Mouse (Mus musculus): ENCODE measurements around the gene Ptpn18.
"Not testable (repeated sequence)": the region's sequence is repeated elsewhere in the genome, so short reads cannot be mapped to it uniquely, and the experiment has no call there.

Ptpn18 gene

DNA sequence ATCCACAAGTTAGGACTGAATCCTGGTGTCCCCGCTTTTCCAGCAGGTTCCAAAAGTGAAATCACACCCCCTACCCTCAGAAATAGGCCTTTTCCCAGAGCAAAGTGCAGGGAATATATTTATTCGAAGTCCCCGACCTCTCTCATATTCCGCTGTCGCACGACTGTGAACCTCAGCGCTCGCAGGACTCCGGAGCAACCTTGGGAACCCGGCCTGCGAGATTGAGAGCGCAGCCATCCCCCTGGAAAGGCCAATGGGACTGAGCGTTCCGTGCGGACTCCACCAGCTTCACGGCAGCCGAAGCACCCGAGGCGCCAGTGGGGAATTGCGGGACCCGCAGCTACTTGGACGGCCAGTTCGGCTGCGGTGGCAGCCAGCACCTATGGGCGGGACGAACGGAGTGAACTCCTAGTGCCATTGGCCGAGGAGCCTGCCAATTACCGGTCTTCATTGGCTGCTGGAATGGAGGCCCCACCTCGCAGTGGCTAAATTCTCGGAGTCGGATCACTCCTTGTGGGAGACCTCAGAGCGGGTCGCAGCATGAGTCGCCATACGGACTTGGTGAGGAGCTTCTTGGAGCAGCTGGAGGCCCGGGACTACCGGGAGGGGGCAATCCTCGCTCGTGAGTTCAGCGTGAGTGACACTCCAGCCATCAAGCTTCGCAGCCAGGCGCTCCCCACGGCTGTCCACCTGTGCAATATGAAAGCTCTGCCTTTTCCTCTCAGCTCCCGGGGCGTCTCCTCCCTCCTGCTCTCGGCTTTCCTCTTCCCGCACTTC lies at the start of gene Ptpn18:
Ptpn18 (plus strand) TSS at position 479 of the 777 bp plus-strand sequence.
- DNase-seq (ENCODE audit: extremely low read depth, insufficient read length, low spot score), result peak; percentile 33

DNA sequence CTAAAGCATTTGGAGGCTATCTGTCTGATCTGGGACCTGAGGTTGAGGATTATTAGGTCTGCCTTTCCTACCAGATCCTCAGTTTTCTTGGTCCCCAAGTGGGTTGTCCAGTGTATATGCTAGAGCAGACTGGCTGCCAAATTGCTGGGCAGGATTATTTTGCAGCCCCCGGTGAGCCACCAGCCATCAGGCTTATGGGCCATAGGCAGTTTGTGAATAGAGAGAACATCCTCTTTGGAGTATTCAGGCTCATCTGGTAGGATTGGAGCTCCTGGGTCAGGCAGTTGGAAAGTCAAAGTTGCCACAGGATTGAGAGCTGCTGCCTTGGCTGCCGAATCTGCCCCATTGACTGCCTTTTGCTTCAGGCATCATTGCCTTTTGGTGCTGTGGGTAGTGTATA lies 31.1 kb upstream of the Ptpn18 start:
- no peak for DNase-seq (ENCODE audit: extremely low read depth, insufficient read length, low spot score)

DNA sequence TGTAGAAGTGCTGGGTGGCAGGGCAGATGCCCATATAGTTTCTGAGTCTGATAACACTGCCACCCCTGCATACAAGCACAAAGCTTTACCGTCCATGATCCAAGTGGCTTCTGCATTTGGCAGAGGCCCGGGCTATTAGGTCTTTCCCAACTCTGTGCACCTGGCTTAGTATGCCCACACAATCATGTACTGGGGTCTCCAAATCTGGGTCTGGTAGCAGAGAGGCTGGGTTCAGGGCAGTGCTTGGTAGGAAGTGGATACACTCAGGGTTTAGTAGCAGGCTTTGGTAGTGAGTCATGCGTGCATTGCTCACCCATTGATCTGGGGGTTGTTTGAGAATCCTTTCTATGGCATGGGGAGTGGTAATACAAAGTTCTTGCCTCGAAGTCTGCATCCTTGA lies 30.3 kb upstream of the Ptpn18 start:
- DNase-seq (ENCODE audit: extremely low read depth, insufficient read length, low spot score), result no peak

DNA sequence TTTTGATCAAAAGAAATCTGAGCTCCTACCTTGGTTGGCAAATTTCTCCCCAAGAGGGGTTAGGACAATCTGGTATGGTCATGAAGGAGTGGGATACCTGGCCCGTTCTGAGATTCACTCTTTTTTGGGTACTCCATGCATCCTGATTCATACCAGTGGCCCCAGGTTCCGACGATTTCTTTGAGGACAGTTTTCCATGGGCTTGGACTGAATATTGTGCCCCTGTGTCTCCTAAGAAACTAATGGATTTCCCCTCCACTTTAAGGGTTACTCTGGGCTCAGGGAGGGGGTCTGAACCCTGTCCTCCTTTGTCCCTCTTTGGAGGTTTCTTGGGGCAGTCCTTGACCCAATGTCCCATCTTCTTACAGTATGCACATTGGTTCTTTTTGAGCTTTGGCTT lies 28.6 kb upstream of the Ptpn18 start:
- no peak for DNase-seq (ENCODE audit: extremely low read depth, insufficient read length, low spot score)

DNA sequence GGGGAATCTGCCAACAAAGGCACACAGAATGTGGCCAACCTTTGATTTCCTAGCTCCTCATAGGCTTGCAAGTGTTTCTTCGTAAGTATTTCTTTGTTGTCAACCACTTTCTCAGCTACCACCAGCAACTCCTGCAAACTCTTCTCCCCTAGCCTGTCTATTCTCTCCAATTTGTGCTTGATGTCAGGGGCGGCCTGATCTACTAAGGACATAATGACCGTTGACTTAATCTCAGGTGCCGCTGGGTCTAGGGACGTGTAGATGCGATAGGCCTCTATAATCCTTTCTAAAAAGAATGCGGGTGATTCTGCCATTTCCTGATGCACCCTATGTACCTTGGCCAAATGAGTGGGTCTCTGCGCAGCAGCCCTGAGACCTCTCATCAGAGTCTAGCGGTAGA lies 28.1 kb upstream of the Ptpn18 start:
- no peak for DNase-seq (ENCODE audit: extremely low read depth, insufficient read length, low spot score)

DNA sequence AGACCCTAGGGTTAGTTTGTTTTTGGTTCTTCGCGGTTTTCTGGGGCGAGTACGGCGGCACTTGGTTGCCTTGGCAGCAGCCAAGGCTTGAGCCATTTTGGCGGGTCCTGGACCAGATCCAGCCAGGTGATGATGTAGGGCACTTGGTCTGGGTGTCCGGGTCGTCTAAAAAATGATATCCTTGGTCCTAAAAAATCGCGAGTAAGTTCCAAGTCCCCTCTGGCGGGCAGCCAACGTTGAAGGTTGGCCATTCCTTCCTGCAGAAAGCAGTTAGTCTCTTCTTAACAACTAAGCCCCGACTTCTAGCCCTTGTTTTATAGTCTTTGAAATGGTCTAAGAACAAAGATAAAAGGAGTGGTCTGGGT lies 27.2 kb upstream of the Ptpn18 start:
- no peak for DNase-seq (ENCODE audit: extremely low read depth, insufficient read length, low spot score)

DNA sequence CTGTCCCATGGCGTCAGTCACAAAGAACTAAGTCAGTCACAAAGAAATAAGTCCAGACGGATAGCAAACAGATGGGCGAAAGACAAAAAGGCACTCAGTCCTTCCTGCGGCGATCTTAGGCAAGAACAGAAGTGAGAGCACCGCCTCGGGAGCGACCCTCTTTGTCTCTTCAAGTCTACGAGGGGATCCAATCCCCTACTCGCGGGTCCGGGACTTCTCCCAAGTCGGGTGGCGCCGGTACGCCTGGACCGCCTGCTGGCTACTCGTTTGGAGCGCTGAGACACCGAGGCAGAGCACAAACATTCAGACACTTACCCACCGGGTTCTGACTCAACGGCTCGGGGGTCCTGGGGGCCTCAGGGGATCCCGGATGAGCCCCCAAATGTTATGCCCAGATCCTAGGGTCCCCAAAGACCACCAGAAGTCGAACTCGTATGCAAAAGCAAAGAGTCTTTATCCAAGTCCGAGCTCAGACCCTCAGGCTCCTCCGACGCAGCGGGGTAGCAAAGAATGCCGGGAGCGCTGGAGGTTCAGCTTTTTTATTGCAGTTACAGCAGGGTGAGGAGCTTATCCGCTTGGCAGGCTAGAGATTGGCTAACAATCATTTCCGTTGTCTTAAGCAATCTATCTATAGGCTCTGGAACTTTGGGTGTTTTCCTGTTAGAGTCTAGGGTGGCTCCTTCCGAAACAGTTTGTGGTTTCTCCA lies 26.6 kb upstream of the Ptpn18 start:
- DNase-seq (ENCODE audit: extremely low read depth, insufficient read length, low spot score), result no peak

DNA sequence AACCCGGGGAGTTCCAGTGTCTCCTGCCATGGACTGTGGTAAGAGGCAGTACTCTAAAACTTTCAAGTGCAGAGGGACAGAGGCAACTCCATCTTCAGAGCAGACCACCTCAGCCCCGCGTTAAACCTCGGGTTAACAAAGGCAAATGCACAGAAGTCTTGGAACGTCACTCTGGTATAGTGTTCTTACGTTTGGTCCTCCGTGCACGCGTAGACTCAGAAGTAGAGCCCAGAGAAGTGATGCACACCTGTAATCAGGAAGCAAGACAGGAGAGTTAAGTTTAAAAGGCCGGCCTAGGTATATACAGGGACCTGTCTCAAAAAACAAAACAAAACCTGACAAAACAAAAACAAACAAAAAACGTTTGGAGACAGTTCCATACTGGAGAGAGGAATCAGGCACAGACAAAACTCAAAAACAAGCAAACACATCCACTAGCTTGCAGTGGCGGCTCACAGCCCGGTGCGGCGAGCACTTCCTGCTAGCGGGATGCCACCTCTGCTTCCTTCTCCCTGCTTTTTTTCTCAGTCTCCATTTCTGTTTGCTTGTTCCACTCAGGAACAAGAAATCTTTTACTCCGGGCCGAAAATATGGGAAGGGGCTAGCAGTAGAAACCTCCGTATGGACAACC lies 25.6 kb upstream of the Ptpn18 start:
- peak; percentile 47 for DNase-seq (ENCODE audit: extremely low read depth, insufficient read length, low spot score)

DNA sequence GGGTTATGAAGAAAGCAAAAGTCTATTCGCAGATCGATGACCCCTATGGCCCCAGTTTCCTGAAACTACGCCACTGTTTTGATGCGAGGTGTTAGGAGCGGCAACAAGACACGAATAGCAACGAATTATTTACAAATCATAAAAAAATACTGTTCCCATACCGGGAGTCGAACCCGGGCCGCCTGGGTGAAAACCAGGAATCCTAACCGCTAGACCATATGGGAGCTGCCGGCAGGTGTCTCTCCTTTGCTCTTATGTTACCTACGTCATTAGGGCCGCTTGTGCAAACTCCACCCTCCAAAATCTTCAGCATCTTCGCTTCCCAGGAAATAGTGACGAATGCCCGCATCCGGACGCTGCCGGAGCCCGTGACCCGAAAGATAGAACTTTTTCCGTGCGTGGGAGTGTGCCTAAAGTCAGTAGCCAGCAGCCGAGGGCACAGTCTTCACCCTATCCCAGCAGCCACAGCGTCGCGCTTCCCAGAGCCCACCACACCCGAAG lies 24.9 kb upstream of the Ptpn18 start:
- peak; percentile 89 for DNase-seq (ENCODE audit: extremely low read depth, insufficient read length, low spot score)

DNA sequence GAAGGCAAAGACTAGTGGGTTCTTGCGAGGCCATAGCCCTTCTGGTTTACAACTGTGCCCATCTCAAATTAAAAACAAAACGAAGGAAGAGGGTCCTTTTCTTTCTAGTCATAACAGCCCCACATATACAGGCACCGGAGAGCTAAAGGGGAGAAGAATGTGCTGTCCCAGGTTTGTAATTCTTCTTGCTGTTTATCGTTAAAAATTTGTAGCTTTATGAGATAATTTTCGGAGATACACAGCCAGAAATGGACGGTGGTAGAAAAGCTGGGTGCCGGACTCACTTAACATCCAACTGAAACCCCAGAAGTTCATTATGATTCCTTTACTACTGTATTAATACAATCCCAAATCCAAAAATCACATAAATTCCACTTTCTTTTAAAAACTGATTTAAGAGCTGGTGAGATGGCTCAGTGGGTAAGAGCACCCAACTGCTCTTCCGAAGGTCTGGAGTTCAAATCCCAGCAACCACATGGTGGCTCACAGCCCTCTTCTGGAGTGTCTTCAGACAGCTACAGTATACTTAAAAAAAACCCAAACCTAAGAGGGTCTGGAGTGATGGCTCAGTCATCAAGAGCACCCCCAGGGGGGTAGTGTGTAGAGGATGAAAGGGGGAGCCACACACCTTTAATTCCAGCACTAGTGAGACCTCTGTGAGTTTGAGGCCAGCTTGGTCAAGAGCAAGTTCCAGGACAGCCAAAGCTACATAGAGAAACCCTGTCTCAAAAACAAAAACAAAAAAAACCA lies 24.0 kb upstream of the Ptpn18 start:
- peak; percentile 51 for DNase-seq (ENCODE audit: extremely low read depth, insufficient read length, low spot score)

DNA sequence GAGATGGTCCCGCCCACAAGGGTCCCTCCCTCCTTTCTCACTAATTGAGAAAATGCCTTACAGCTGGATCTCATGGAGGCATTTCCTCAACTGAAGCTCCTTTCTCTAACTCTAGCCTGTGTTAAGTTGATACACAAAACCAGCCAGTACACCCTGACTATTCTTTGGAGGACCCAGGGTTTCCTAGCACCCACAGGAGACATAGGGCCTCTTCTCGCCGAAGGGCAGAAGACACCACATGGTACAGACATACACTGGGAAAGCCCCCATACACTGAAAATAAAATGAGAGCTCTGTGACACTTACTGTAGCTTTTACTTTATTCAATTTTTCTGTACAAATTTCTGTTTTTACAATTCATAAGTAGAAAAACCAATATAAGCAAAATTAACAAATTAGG lies 23.2 kb upstream of the Ptpn18 start:
- DNase-seq (ENCODE audit: extremely low read depth, insufficient read length, low spot score), result no peak

DNA sequence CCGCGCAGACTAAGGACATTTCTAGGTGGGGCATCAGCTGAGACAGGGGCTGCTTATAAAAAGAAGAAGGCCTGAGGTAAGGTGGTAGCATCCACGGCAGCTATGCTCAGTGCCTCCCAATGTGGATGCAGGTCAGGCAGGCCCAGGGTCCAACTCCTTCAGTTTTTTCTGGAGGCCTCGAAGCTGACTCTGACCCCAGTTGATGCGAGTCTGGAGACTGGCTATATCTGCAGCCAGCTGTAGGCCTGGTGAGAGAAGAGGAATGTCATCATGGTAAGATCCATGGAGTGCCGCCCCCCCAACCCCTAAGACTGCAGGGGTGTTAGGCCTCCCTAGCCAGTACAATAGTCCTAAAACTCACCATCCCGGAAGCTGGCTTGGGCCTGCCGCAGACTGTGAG lies 22.2 kb upstream of the Ptpn18 start:
- not testable (repeated sequence) for DNase-seq (ENCODE audit: extremely low read depth, insufficient read length, low spot score)

DNA sequence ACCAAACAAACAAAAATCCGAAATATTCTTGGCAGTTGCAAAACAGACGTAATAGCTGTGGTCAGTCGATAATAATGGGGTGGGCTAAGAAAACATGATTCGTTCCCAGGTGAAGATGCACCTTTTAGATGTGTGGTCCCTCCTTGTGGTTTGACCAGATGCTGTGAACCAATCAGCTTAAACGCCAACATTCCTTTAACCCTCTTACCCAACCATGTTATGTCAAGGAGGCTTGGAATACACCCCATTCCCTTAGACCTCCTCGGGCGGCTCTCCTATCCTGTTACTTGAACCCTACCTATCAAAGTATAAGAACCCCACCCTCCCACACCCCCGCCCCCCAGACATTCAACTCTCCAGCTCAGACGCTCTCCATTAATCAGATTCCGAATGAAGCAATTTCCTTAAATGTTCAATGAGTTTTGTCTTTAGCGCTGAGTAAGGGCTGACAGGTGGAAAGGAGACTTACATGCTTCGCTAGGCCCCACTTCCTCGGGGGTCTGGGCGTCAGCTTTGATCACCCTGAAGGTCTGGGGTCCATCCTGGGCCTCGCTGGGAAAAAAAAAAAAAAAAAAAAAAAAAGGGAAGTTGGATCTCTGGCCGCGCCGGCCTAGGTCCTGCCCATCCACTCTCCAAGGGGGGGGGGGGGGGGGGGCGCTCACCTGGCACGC lies 21.0 kb upstream of the Ptpn18 start:
- DNase-seq (ENCODE audit: extremely low read depth, insufficient read length, low spot score), result no peak

DNA sequence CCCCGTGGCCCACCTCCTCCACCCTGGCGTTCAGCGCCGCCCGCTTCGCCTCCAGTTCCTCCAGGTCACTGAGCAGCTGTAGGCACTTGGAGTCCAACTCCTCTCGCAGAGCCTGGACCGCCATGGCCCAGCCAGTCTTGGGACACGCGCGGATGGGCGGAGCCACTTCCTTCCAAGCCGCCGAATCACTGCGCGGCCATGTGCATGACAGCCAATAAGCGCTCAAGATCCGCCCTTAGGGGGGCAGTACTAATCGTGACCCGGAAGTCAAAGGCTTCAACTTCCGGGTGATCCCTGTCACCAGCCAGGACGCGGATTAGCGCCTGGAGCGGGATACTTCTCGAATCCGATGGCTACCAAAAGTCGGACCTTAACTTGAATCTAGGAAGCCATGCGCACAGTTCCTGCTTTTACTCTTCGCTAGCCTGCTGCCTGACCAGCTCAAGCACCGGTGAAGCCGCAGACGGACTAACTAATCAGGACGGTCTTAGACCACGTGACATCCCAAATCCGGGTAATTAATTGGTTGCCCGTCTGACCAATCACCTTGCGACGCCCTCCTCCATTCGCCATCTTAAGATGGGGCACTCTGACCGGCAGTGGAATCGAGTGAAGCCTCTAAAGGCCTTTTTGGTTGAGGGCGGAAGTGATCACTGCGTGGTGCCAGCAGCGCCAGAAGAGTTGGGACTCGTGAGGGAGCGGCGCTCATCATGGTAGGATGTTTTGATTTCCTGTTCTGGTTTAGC lies 20.2 kb upstream of the Ptpn18 start, which contains the start of the genes Ccdc115 and Imp4:
Ccdc115 (minus strand) TSS at position 458 of the 746 bp plus-strand sequence.
Imp4 (plus strand) TSS at position 637 of the 746 bp plus-strand sequence.
- DNase-seq (ENCODE audit: extremely low read depth, insufficient read length, low spot score), result peak; percentile 92

DNA sequence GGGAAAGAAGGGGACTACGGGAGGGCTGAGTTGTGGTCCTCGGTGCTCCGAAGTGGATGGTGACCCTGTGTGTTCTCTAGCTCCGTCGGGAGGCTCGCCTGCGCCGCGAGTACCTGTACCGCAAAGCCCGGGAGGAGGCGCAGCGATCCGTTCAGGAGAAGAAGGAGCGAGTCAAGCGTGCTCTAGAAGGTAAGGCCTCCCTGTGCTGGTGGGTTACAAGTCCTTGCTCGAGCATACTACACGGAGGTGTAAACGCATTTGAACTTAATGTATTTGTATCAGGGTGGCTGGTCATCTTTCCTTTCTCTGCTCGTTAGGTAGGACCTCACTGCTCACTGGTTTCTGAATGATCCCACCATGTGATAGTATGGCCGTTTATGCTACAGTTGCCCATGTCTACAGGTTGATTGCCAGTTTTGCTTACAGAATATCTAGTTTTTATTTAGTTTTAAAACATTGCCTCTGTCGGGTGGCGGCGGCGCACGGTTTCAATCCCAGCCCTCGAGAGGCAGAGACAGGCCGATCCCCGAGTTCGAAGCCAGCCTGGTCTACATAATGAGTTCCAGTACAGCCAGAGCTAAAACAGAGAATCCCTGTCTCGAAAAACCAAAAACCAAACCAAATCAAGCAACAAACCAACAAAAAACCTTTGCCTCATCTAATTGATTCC lies 19.5 kb upstream of the Ptpn18 start:
- DNase-seq (ENCODE audit: extremely low read depth, insufficient read length, low spot score), result no peak

DNA sequence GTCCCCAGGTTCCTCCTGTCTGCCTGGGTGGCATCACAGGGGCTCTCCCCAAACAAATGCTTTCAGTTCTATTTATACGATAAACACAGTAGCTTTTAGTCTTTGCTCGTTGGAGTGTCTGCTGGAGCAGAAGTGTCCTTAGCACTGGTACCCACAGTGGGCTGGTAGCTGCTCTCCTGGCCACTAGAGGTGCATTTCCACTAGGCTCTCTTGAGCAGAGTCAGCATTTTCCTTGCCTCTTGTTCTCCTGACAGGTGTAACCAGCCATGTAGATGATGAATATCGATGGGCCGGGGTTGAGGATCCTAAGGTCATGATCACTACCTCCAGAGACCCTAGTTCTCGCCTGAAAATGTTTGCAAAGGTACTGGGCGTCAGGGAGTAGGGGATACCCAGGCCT lies 16.4 kb upstream of the Ptpn18 start:
- no peak for DNase-seq (ENCODE audit: extremely low read depth, insufficient read length, low spot score)

DNA sequence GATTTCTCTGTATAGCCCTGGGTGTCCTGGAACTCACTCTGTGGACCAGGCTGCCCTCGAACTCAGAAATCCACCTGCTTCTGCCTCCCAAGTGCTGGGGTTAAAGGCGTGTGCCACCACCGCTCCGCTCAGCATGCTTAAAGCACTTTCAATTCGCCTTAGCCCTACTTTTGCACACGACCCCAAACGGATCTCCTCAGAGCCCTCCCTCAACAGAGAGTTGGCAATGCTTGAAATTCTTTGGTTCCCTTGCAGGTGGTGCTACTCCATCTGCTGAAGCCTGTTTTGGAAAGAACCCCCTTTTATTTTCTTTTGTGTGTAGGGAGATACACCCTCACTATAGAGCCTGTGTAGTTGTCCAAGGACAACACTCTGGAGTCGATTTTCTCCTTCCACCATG lies 1.1 kb upstream of the Ptpn18 start:
- no peak for DNase-seq (ENCODE audit: extremely low read depth, insufficient read length, low spot score)

DNA sequence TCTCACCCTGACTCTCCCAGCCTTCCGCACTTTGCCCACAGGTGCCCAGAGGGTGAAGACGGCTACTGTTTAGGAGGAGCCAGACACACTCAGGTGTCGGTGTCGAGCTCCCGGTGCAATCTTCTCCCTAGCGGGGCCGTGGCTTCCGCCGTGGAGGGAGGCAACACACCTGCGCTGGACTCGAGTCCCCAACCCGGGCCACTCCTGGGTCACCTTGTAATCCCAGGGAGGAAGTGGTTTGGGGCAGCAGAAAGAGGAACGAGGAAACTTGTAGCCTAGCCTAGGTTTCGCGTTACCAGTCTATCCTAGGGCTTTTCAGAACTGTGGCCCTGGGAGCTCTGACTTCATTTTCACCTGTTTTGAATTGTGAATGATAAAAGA lies 489 bp downstream of the Ptpn18 start:
- DNase-seq (ENCODE audit: extremely low read depth, insufficient read length, low spot score), result no peak

DNA sequence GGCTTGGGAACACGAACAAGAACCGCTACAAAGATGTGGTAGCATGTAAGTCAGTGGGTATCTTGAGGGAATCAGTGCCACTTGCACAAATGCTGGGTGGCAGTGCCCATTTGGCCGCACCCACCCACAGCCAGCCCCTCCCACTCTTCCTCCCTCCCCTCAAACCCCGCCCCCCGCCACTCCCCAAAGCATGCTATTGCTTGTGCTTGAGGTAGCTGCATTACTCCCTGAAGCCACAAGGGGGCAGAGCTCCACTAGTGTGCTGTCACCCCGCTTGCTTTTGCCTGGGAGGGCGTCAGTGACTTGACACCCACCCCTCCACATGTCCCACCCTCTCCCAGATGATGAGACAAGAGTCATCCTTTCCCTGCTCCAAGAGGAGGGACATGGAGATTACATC lies 3.2 kb downstream of the Ptpn18 start:
- DNase-seq (ENCODE audit: extremely low read depth, insufficient read length, low spot score), result peak; percentile 58
